Mouse (Mus musculus): ENCODE results near the gene Smim11. TPM values are rescaled to one million over a fixed set of nuclear protein-coding genes. Genes with fewer than 3 reads are reported as not detected.

Gene Smim11
- polyA plus RNA-seq, 1 experiment from 2014 or later = 131 TPM

DNA sequence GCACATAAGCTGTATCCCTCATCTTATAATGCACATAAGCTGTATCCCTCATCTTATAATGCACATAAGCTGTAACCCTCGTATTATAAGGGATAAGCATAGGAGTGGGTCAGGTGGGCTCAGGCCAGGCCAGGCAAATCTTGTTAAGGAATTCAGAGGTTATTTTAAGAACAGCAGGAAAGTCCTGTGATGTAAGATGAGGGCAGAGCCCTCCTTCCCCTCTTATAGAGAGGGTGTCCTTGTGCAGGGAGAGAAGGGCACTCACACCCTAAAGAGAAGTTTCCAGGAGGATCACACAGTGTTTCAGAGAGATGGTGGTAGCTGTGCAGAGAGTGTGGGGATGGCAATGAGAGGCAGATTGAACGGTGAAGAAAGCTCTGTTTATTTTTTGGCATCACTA, 5.8 kb upstream of the Smim11 start:
- no peak for TF ChIP-seq EP300 (IDR thresholded peaks at IDR 0.05)
- no peak for TF ChIP-seq CTCF (IDR thresholded peaks at IDR 0.05)
- Histone ChIP-seq H3K27me3 (replicated peaks; ENCODE audit: insufficient read depth, low read length) (no peaks in the 10 kb centered on the region), H3K27ac (ENCODE audit: low read length) (no peak overlapping the region), H3K4me2 (replicated peaks; ENCODE audit: low read depth, low read length) (no peak overlapping the region), H3K9ac (replicated peaks; ENCODE audit: low read depth) (no peak overlapping the region), H3K4me1 (ENCODE audit: insufficient read depth, low read depth, low read length) (no peaks in the 10 kb centered on the region; the same call in 1 of the 2 replicates), H3K9me3 (ENCODE audit: low read length) (no peaks in the 10 kb centered on the region), H3K36me3 (ENCODE audit: insufficient read depth, low read length) (no peaks in the 10 kb centered on the region), H3K4me3 (ENCODE audit: low read depth, low read length) (no peak overlapping the region)
- WGBS = 30% methylated on average over 2 of the region's 2 CpGs
- ATAC-seq (peak; percentile 13; the same call in 1 of the 2 replicates), DNase-seq (ENCODE audit: low spot score) (peak; percentile 30)

DNA sequence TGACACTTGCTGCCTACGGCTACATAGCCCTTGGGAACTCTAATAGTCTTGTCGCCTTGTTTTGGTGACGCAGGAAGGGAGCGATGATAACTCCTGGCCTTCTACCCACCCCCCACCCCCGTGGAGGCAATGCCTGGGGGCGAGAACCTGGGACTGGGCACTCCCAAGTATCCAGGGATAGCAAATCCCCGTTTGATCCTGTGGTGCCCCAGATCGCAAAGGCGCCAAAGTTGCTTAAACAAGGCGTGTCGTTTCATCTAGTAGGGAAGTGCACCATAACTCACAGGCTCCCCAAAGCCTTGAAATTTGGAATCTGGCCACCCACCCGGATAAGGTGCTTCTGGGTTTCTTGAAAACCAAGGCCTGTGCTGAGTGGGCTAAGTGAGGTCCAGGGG, 323 bp downstream of the Smim11 start:
- peak overlapping the region; percentile 57 for H3K4me2 ChIP-seq (replicated peaks; ENCODE audit: low read depth, low read length)
- DNase-seq (ENCODE audit: low spot score) = no peak
- peaks cover 15% of the 10 kb centered on the region; the same call in 1 of the 2 replicates for H3K4me1 ChIP-seq (ENCODE audit: insufficient read depth, low read depth, low read length)
- no peak for TF ChIP-seq CTCF (IDR thresholded peaks at IDR 0.05)
- TF ChIP-seq EP300 (IDR thresholded peaks at IDR 0.05) = no peak
- H3K36me3 ChIP-seq (ENCODE audit: insufficient read depth, low read length) = no peaks in the 10 kb centered on the region
- H3K27me3 ChIP-seq (replicated peaks; ENCODE audit: insufficient read depth, low read length) = no peaks in the 10 kb centered on the region
- peak overlapping the region; percentile 45 for H3K9ac ChIP-seq (replicated peaks; ENCODE audit: low read depth)
- ATAC-seq = peak; percentile 55
- peak overlapping the region; percentile 53 for H3K4me3 ChIP-seq (ENCODE audit: low read depth, low read length)
- 2% methylated on average over 12 of the region's 12 CpGs for WGBS
- H3K27ac ChIP-seq (ENCODE audit: low read length) = peak overlapping the region; percentile 11; the same call in 1 of the 2 replicates
- H3K9me3 ChIP-seq (ENCODE audit: low read length) = no peaks in the 10 kb centered on the region

DNA sequence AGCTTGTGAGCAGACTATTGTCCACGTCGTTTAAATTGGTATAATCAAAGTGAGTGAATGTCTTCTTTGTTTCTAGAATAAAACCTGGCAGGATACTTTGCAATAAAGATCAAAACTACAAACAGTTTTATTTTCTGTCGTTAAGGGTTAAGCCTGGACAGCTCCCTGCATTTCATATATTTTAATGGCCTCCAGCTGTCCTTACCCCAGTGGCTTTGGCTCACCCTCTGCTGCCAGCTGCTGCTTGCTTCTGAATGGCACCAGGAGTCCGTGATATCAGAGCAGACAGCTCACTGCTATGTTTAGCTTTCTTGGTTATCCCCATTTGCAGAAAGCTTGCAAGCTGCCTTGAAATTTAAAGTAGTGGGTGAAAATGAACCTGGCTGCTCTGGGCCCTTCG, 903 bp downstream of the Smim11 start:
- WGBS = 31% methylated on average over 5 of the region's 5 CpGs
- peak overlapping the region; percentile 57 for H3K4me2 ChIP-seq (replicated peaks; ENCODE audit: low read depth, low read length)
- H3K9me3 ChIP-seq (ENCODE audit: low read length) = no peaks in the 10 kb centered on the region
- H3K27ac ChIP-seq (ENCODE audit: low read length) = peak overlapping the region; percentile 11; the same call in 1 of the 2 replicates
- H3K27me3 ChIP-seq (replicated peaks; ENCODE audit: insufficient read depth, low read length) = no peaks in the 10 kb centered on the region
- TF ChIP-seq EP300 (IDR thresholded peaks at IDR 0.05) (no peak), CTCF (IDR thresholded peaks at IDR 0.05) (no peak)
- H3K4me3 ChIP-seq (ENCODE audit: low read depth, low read length) = peak overlapping the region; percentile 53
- DNase-seq (ENCODE audit: low spot score) (peak; percentile 52), ATAC-seq (no peak)
- H3K4me1 ChIP-seq (ENCODE audit: insufficient read depth, low read depth, low read length) = peaks cover 15% of the 10 kb centered on the region; the same call in 1 of the 2 replicates
- no peaks in the 10 kb centered on the region for H3K36me3 ChIP-seq (ENCODE audit: insufficient read depth, low read length)
- H3K9ac ChIP-seq (replicated peaks; ENCODE audit: low read depth) = no peak overlapping the region; the same call in 1 of the 2 replicates

DNA sequence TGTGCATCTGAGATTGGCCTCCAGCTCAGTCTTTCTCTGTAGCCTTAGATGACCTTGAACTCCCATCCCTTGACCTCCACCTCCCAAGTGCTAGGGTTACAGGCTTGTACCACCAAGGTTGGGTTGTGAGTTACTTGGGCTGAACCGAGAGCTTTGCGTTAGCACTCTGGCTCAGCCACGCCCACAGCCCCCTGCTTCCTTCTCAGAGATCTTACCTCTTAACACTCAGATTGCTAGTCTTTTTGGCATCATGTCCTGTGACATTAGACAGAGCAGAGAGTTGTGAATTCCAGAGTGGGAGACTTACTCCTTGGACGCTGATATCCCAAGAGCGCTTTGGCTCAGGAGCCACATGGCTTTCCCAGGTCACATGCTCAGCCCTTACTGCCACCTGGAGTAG, 1.4 kb downstream of the Smim11 start:
- no peak for TF ChIP-seq EP300 (IDR thresholded peaks at IDR 0.05)
- TF ChIP-seq CTCF (IDR thresholded peaks at IDR 0.05) = no peak
- no peak for DNase-seq (ENCODE audit: low spot score)
- no peak overlapping the region for H3K4me3 ChIP-seq (ENCODE audit: low read depth, low read length)
- H3K36me3 ChIP-seq (ENCODE audit: insufficient read depth, low read length) = no peaks in the 10 kb centered on the region; the same call in 1 of the 2 replicates
- no peak for ATAC-seq
- peak overlapping the region; percentile 57; the same call in 1 of the 2 replicates for H3K4me2 ChIP-seq (replicated peaks; ENCODE audit: low read depth, low read length)
- no peak overlapping the region for H3K27ac ChIP-seq (ENCODE audit: low read length)
- H3K27me3 ChIP-seq (replicated peaks; ENCODE audit: insufficient read depth, low read length) = no peaks in the 10 kb centered on the region
- 61% methylated on average over 5 of the region's 5 CpGs for WGBS
- H3K9me3 ChIP-seq (ENCODE audit: low read length) = no peaks in the 10 kb centered on the region
- H3K9ac ChIP-seq (replicated peaks; ENCODE audit: low read depth) = no peak overlapping the region
- H3K4me1 ChIP-seq (ENCODE audit: insufficient read depth, low read depth, low read length) = peaks cover 15% of the 10 kb centered on the region; the same call in 1 of the 2 replicates

DNA sequence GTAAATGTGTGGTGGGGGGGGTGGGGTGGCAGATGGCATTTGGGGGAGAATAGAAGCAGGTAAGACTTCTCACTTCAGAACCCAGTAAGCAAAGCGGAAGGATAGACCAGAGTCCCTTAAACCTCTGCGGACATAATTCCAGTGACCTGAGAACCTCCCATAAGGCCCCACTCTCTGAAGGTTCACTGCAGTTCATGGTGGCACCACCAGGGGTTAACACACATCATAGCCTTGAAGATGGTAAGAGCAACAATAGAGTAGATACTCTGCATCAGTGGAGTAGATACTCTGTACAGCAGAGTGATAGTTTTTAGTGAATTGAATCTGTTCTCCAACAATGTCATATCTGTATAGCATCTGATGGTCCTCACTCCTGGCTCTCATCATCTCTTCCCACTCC, 4.4 kb downstream of the Smim11 start:
- TF ChIP-seq EP300 (IDR thresholded peaks at IDR 0.05) (no peak), CTCF (IDR thresholded peaks at IDR 0.05) (peak; percentile 39)
- H3K9ac ChIP-seq (replicated peaks; ENCODE audit: low read depth) = no peak overlapping the region
- no peak overlapping the region for H3K27ac ChIP-seq (ENCODE audit: low read length)
- H3K36me3 ChIP-seq (ENCODE audit: insufficient read depth, low read length) = peaks cover under 1% of the 10 kb centered on the region
- no peak overlapping the region for H3K4me3 ChIP-seq (ENCODE audit: low read depth, low read length)
- no peaks in the 10 kb centered on the region for H3K9me3 ChIP-seq (ENCODE audit: low read length)
- DNase-seq (ENCODE audit: low spot score) (no peak), ATAC-seq (no peak)
- no peak overlapping the region for H3K4me2 ChIP-seq (replicated peaks; ENCODE audit: low read depth, low read length)
- WGBS = 93% methylated on average over 2 of the region's 2 CpGs
- H3K27me3 ChIP-seq (replicated peaks; ENCODE audit: insufficient read depth, low read length) = no peaks in the 10 kb centered on the region
- H3K4me1 ChIP-seq (ENCODE audit: insufficient read depth, low read depth, low read length) = peaks cover 15% of the 10 kb centered on the region; the same call in 1 of the 2 replicates

DNA sequence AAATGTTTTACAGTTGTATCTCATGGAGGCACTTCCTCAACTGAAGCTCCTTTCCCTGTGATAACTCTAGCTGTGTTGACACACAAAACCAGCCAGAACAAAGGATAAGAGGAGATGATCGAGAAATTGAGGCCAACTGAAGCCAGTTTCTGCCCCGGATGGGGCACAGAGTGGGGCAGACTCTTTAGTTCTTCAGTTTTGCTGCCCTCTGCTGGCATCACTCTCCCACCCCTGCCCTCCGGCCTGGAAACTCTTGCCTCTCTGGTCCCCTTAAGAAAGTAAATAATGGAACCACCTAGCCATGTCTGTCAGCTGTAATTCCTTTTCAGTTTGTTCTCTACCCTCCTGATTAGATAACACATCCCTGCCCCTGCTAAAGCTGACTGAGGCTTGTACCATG, 6.9 kb downstream of the Smim11 start:
- no peak overlapping the region for H3K4me2 ChIP-seq (replicated peaks; ENCODE audit: low read depth, low read length)
- H3K9me3 ChIP-seq (ENCODE audit: low read length) = no peaks in the 10 kb centered on the region
- no peak overlapping the region for H3K27ac ChIP-seq (ENCODE audit: low read length)
- peaks cover under 1% of the 10 kb centered on the region; the same call in 1 of the 2 replicates for H3K4me1 ChIP-seq (ENCODE audit: insufficient read depth, low read depth, low read length)
- DNase-seq (ENCODE audit: low spot score) = no peak
- H3K4me3 ChIP-seq (ENCODE audit: low read depth, low read length) = no peak overlapping the region
- no peaks in the 10 kb centered on the region for H3K27me3 ChIP-seq (replicated peaks; ENCODE audit: insufficient read depth, low read length)
- no peak for TF ChIP-seq EP300 (IDR thresholded peaks at IDR 0.05)
- TF ChIP-seq CTCF (IDR thresholded peaks at IDR 0.05) = 0 out of 2 replicates have a peak, but pooled peaks have one; percentile 2
- no peak for ATAC-seq
- H3K36me3 ChIP-seq (ENCODE audit: insufficient read depth, low read length) = peaks cover 11% of the 10 kb centered on the region
- no peak overlapping the region for H3K9ac ChIP-seq (replicated peaks; ENCODE audit: low read depth)
- WGBS = 72% methylated on average over 3 of the region's 3 CpGs
